Mouse (Mus musculus) stomach, embryonic 15.5 days (tissue): ENCODE data around the gene Myo5c. TPM values are rescaled to one million over a fixed set of nuclear protein-coding genes. Genes with fewer than 3 reads are reported as not detected.
"Not testable (repeated sequence)": the region's sequence is repeated elsewhere in the genome, so short reads cannot be mapped to it uniquely, and the experiment has no call there.

ENCODE experiments used
- ATAC-seq: fragments of 200-750 bp; cut with Nextera tagmentation; 2 replicates; pipeline ENCODE4 v1.8.0; 2017; ENCODE audit warnings: low read depth, moderate number of reproducible peaks, moderate TSS enrichment; ENCODE audit not compliant: insufficient read depth, low FRiP score
- H3K27ac ChIP-seq: fragments of 300-500 bp; sonication (generic); 2 replicates; pipeline ENCODE4 v1.5.1; 2015; ENCODE audit warnings: mild to moderate bottlenecking, inconsistent platforms
- H3K27me3 ChIP-seq: fragments of 300-500 bp; sonication (generic); replicated peaks from 2 replicates; pipeline ENCODE4 v1.6.1; 2015; ENCODE audit warnings: inconsistent platforms
- H3K36me3 ChIP-seq: fragments of 300-500 bp; sonication (generic); 2 replicates; pipeline ENCODE4 v1.6.1; 2015; ENCODE audit warnings: inconsistent platforms
- H3K4me1 ChIP-seq: fragments of 300-500 bp; sonication (generic); 2 replicates; pipeline ENCODE4 v1.6.1; 2015; ENCODE audit warnings: inconsistent platforms
- H3K4me2 ChIP-seq: fragments of 300-500 bp; sonication (generic); 2 replicates; pipeline ENCODE4 v1.6.1; 2015; ENCODE audit warnings: mild to moderate bottlenecking, inconsistent platforms
- H3K4me3 ChIP-seq: fragments of 300-500 bp; sonication (generic); replicated peaks from 2 replicates; pipeline ENCODE4 v1.5.1; 2015; ENCODE audit warnings: inconsistent platforms
- H3K9ac ChIP-seq: fragments of 300-500 bp; sonication (generic); 2 replicates; pipeline ENCODE4 v1.6.1; 2015; ENCODE audit warnings: inconsistent platforms
- H3K9me3 ChIP-seq: fragments of 300-500 bp; sonication (generic); 2 replicates; pipeline ENCODE4 v1.6.1; 2016; ENCODE audit warnings: inconsistent platforms
- WGBS: fragments of 180-500 bp; shearing (Covaris S2); methylation state at CpG from one replicate; pipeline ENCODE4 v1.1.7; 2015; 5-methylcytosine and 5-hydroxymethylcytosine counted together
- polyA plus RNA-seq: library from polyadenylated mRNA; unstranded; fragments of >200 nt; fragmentation: Nextera tagmentation; extraction: Ambion mirVana; gene quantifications from 2 replicates; pipeline ENCODE4 v1.2.1, GENCODE M21; 2015

Gene Myo5c
- polyA plus RNA-seq, 1 experiment from 2014 or later, result 11.3 TPM

DNA sequence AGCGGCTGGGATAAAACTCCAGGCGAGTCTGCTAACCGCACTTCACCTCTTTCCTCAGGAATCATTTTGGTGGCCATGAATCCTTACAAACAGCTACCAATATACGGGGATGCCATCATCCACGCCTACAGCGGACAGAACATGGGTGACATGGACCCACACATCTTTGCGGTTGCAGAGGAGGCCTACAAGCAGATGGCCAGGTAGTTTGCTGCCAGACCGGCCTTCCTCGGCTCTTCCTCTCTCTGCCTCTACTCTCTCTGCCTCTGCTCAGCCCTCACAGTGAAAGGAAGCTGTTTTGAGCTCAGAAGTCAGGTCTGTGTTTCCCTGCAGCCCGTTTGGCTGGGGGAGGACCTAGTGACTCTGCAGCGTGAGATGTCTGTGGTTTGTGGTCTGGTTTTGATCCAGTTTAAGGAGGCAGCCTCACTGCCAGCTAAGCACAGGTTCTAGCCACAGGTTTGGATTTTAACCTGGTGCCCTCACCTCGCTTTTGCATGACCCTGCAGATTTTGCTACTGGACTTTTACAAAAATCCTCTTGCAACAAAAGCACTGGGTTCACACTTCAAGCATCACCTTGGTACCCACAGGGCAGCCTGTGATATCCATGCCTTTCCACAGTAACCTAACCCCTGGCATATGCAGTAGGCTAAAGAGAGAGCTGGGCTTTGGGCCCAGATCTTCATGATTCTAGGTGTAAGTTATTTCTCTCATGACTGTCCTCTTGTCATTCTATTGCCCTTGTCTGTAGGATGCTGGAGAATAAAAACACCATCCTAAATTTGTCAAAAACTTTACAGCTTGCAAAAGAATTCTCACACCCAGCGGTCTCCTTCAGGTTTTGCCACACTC lies 14.5 kb downstream of the Myo5c start:
- no peaks in the 10 kb centered on the region for H3K27me3 ChIP-seq
- no peaks in the 10 kb centered on the region for H3K9me3 ChIP-seq
- no peak overlapping the region for H3K4me3 ChIP-seq
- WGBS, result 85% methylated on average over 13 of the region's 13 CpGs
- H3K4me1 ChIP-seq, result no peaks in the 10 kb centered on the region
- H3K9ac ChIP-seq, result no peak overlapping the region
- H3K4me2 ChIP-seq, result no peak overlapping the region
- ATAC-seq, result no peak
- H3K27ac ChIP-seq, result no peak overlapping the region
- H3K36me3 ChIP-seq, result no peaks in the 10 kb centered on the region

DNA sequence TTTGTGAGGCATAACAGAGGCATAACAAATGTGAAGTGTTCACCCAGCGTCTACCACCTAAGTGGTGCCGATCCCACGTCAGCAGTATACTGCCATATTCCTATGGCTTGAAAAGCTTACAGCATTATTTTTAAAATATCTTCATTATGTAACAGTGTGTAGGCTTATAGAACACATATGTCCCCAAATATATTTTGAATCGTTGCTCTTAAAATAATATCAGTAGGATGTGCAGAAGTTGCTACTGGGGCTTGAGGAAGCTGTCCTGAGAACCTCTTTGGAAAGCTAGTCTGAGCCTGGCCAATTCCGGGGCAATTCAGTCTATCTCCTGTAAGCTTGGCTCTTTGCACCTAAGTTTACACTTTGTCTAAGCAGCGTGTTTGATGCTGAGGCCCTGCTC lies 16.1 kb downstream of the Myo5c start:
- H3K4me2 ChIP-seq, result no peak overlapping the region
- no peak overlapping the region for H3K27ac ChIP-seq
- WGBS, result 83% methylated on average over 6 of the region's 6 CpGs
- ATAC-seq, result no peak
- no peak overlapping the region for H3K9ac ChIP-seq
- no peaks in the 10 kb centered on the region for H3K9me3 ChIP-seq
- H3K27me3 ChIP-seq, result no peaks in the 10 kb centered on the region
- H3K4me3 ChIP-seq, result no peak overlapping the region
- no peaks in the 10 kb centered on the region for H3K4me1 ChIP-seq
- H3K36me3 ChIP-seq, result no peaks in the 10 kb centered on the region

DNA sequence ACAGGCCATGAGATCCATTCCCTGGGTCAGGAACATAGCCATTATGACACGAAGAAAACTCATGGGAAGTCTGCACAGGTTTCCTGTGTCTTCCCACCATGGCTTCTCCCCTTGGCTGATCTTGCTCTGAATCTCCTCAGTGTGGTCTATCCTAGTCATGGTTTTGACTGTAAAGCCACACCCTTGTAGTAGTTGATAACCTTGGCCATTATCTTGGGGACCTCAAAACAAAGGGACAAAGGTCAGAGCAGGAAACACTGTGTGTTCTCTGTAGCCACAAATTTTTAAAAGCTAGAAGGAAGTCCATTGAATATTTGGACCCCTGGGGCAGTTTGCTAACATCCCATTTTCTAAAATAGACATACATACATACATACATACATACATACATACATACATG lies 16.5 kb downstream of the Myo5c start:
- no peak overlapping the region for H3K27ac ChIP-seq
- ATAC-seq, result no peak
- 70% methylated on average over 1 of the region's 1 CpGs for WGBS
- no peak overlapping the region for H3K9ac ChIP-seq
- H3K36me3 ChIP-seq, result no peaks in the 10 kb centered on the region
- no peaks in the 10 kb centered on the region for H3K4me1 ChIP-seq
- no peaks in the 10 kb centered on the region for H3K27me3 ChIP-seq
- no peaks in the 10 kb centered on the region for H3K9me3 ChIP-seq
- no peak overlapping the region for H3K4me3 ChIP-seq
- no peak overlapping the region for H3K4me2 ChIP-seq

DNA sequence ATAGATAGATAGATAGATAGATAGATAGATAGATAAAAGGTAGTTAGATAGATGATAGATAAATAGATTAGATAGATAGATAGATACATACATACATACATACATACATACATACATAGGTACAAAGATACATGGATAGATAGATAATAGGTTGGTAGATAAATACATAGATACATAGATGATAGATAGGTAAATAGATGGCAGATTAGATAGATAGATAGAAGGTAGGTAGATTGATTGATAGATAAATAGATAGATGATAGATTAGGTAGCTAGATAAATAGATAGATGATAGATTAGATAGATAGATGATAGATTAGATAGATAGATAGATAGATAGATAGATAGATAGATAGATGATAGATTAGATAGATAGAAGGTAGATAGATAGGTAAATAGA lies 17.1 kb downstream of the Myo5c start:
- ATAC-seq, result no peak
- H3K27me3 ChIP-seq, result no peaks in the 10 kb centered on the region
- no peaks in the 10 kb centered on the region for H3K36me3 ChIP-seq
- no peaks in the 10 kb centered on the region for H3K9me3 ChIP-seq
- H3K4me3 ChIP-seq, result no peak overlapping the region
- 0 out of 2 replicates have a peak, but pooled peaks cover 1% of the 10 kb centered on the region for H3K4me1 ChIP-seq
- H3K9ac ChIP-seq, result no peak overlapping the region
- H3K4me2 ChIP-seq, result no peak overlapping the region
- no peak overlapping the region for H3K27ac ChIP-seq

DNA sequence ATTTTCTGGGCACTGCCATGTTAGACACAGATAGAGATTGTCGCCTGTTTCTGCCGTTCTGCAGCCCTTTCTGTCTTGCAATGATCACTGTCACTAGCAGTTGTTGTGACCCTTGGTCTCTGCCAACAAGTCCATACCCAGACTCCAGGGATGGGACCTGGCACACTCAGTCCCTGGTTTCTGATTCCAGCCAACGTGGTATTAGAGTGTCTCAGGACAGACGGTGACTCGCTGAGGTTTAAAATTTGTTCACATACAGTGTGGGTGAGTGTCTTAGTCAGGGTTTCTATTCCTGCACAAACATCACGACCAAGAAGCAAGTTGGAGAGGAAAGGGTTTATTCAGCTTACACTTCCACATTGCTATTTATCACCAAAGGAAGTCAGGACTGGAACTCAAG lies 21.3 kb downstream of the Myo5c start:
- H3K4me2 ChIP-seq, H3K4me3 ChIP-seq, H3K36me3 ChIP-seq, H3K9me3 ChIP-seq, ATAC-seq, H3K27ac ChIP-seq, H3K27me3 ChIP-seq, H3K4me1 ChIP-seq, H3K9ac ChIP-seq: not testable (repeated sequence)
- 64% methylated on average over 6 of the region's 6 CpGs for WGBS

DNA sequence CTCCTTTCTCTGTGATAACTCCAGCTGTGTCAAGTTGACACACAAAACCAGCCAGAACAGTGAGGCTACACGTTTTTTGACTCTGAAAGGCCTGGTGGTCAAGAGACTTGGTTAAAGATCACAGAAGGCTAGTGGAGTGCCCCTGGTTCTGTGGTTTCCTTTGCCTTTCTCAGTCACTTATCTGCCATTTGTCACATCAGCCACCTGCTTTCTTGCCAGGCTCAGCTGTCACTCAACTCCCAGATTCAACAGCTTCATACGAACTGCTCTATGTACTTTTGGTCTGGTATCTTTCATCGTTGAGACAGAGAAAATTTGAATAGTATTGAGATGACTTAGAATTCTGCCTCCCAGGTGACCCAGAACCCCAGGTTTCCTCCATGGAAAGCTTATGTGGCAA lies 21.9 kb downstream of the Myo5c start:
- Histone ChIP-seq H3K9me3 (no peaks in the 10 kb centered on the region), H3K4me3 (no peak overlapping the region), H3K4me1 (peaks cover 4% of the 10 kb centered on the region; the same call in 1 of the 2 replicates), H3K27me3 (no peaks in the 10 kb centered on the region), H3K36me3 (no peaks in the 10 kb centered on the region), H3K4me2 (no peak overlapping the region), H3K9ac (no peak overlapping the region), H3K27ac (no peak overlapping the region)
- ATAC-seq, result no peak
- 36% methylated on average over 3 of the region's 3 CpGs for WGBS

DNA sequence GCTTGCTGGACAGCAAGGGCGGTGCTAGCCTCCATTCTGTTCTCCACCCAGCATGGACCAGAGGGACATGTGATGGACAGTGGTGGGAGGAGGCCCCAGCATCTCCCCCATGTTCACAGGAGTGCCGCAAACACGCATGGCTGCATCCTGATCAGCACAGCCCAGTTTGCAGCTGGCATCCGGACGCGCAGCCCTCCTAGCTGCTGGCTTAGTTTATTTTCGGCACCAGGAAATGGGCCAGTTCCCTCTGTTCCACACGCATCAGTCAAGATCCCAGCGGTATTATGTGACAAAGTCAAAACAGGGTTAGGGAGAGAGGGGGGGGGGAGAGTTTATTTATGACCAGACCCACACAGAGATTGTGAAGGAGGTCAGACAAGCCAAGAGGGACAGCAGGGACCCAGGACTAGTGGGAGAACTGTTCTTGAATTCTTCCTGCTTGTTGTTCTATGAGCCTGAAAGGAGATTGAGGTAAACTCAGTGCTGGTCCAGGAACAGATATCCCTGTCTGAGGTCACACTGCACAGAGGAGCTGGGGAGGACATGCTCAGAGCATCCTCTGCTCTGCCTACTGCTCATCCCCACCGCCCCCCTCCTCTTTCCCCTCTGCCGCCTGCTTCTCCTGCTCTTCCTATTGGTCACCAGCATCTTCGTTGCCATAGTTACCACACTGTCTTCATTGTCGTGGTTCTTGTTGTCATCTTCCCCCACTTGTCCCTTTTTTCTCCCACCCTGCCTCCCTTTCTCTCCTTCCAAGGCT lies 22.6 kb downstream of the Myo5c start:
- WGBS, result 52% methylated on average over 13 of the region's 13 CpGs
- H3K4me3 ChIP-seq, result no peak overlapping the region
- no peak; the same call in 1 of the 2 replicates for ATAC-seq
- H3K36me3 ChIP-seq, result no peaks in the 10 kb centered on the region
- peaks cover 4% of the 10 kb centered on the region; the same call in 1 of the 2 replicates for H3K4me1 ChIP-seq
- no peak overlapping the region for H3K4me2 ChIP-seq
- no peaks in the 10 kb centered on the region for H3K9me3 ChIP-seq
- H3K27ac ChIP-seq, result no peak overlapping the region
- H3K27me3 ChIP-seq, result no peaks in the 10 kb centered on the region
- no peak overlapping the region for H3K9ac ChIP-seq

DNA sequence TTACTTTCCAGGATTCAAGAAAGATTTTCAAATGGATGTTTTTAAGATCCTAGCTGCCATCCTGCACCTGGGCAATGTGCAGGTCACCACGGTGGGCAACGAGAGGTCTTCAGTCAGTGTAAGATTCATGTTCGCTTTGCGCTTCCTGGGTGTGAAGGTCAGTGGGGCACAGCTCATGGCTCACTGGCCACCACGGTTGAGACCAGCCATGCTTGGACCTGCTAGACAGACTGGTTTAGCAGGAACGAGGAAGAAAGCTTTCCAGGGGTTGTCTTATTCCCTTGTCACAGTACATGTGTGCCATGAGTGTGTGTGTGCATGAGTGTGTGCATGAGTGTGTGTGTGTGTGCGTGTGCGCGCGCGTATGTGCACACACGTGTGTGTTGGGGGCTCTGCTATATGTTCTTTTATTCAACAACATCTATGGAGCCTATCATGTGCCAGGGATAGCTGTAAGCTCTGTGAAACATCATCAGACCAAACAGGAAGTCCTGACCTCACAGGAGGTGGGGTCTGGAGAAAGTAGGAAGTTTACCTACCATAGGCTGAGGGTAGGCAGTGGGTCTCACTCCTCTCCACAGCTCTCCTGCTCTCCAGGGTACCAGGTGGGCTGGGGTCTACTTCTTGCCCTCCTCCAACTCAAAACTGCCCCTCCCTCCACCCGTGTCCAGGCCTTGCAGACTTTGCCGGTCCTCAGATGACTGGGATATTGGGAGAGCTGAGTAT lies 24.2 kb downstream of the Myo5c start:
- Histone ChIP-seq H3K9me3 (no peaks in the 10 kb centered on the region), H3K4me1 (peaks cover 4% of the 10 kb centered on the region; the same call in 1 of the 2 replicates), H3K9ac (no peak overlapping the region), H3K27me3 (no peaks in the 10 kb centered on the region), H3K4me3 (no peak overlapping the region), H3K36me3 (no peaks in the 10 kb centered on the region), H3K27ac (no peak overlapping the region), H3K4me2 (no peak overlapping the region)
- WGBS, result 83% methylated on average over 14 of the region's 14 CpGs
- no peak for ATAC-seq

DNA sequence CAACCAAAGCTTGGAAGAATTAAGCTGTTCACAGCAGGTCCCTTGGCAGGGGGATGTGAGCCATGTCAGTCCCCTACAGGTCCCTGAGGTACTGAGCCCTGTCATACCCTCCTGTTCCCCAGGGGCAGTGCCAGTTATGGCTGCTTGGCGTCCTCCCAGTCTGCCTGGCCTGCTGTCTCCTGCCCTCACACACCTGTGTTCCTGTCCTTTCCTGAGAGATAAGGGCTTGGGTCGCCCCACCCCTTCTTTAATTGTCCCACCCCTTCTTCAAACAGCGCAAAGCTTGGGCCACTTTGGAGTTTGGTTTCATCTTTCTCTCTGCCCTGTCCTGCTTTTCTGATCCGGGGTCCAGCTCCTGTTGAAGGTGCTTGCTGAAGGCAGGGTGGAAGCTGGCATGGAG lies 27.0 kb downstream of the Myo5c start:
- no peak overlapping the region for H3K9ac ChIP-seq
- no peaks in the 10 kb centered on the region for H3K27me3 ChIP-seq
- 0 out of 2 replicates have a peak overlapping the region, but pooled peaks have one; percentile 12 for H3K27ac ChIP-seq
- 54% methylated on average over 4 of the region's 4 CpGs for WGBS
- H3K4me3 ChIP-seq, result no peak overlapping the region
- H3K9me3 ChIP-seq, result no peaks in the 10 kb centered on the region
- H3K36me3 ChIP-seq, result no peaks in the 10 kb centered on the region
- ATAC-seq, result 0 out of 2 replicates have a peak, but pooled peaks have one; percentile 17
- no peak overlapping the region for H3K4me2 ChIP-seq
- H3K4me1 ChIP-seq, result peaks cover 8% of the 10 kb centered on the region; the same call in 1 of the 2 replicates

DNA sequence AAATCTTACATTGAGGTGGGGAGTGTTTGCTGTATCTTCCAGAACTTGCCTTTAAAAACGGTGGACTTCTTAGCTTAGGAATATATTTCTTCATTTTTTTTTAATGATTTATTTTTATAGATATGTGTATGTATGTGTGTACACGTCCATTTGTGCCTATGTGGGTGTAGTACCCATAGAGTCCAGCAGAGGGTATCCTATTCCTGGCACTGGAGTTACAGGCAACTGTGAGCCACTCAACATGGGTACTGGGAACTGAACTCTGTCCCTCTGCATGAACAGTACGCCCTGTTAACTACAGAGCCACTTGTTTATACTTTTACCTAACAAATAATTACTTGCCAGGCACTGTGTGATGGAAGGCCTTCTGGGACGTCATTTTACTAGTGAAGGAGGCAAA lies 27.8 kb downstream of the Myo5c start:
- Histone ChIP-seq H3K4me1 (peaks cover 4% of the 10 kb centered on the region; the same call in 1 of the 2 replicates), H3K27me3 (no peaks in the 10 kb centered on the region), H3K9ac (no peak overlapping the region), H3K9me3 (no peaks in the 10 kb centered on the region), H3K27ac (no peak overlapping the region), H3K4me3 (no peak overlapping the region), H3K4me2 (no peak overlapping the region), H3K36me3 (no peaks in the 10 kb centered on the region)
- no peak for ATAC-seq
- 81% methylated on average over 4 of the region's 4 CpGs for WGBS

DNA sequence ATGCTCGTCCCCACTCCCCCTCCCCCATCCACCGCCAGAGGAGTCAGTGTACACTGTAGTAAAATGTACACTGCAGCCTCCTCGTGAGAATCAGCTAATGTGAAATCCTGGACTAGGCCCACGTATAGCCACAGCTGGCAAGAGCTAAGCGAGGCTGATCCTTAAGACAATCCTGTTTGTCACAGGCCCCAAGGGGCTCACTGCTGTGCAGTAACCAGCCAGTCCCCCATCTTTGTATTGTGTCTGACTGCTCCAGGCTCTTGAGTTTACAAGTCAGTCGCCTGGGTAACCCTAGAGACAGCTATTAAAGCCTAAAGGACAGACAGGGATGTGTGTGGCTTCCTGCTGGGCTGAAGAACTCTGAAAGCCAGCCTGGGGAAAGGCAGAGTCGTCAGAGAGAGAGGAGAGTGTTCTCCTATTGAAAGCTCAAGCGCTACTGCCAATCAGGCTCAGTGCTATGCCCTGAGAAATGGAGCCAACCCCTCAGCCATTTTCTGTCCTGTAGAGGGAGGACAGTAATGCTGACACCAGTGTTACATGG lies 29.6 kb downstream of the Myo5c start:
- H3K36me3 ChIP-seq, result no peaks in the 10 kb centered on the region
- no peak overlapping the region for H3K27ac ChIP-seq
- no peak overlapping the region for H3K4me3 ChIP-seq
- no peak overlapping the region for H3K9ac ChIP-seq
- no peak overlapping the region for H3K4me2 ChIP-seq
- WGBS, result 31% methylated on average over 8 of the region's 8 CpGs
- no peak for ATAC-seq
- no peaks in the 10 kb centered on the region for H3K27me3 ChIP-seq
- H3K9me3 ChIP-seq, result no peaks in the 10 kb centered on the region
- H3K4me1 ChIP-seq, result peaks cover 4% of the 10 kb centered on the region; the same call in 1 of the 2 replicates
